Mouse (Mus musculus) adrenal gland, adult 10 weeks (tissue): Measurements from ENCODE around the gene Ykt6. TPM values are rescaled to one million over a fixed set of nuclear protein-coding genes. Genes with fewer than 3 reads are reported as not detected.

Source experiments
- polyA plus RNA-seq: library from polyadenylated mRNA; stranded (reverse); fragments of 350-450 nt; fragmentation: Illumina TruSeq; extraction: RNeasy Lipid Tissue Mini Kit (QIAGEN cat#74804); gene quantifications from one replicate; pipeline ENCODE4 v1.2.3, GENCODE M21; 2014; ENCODE audit warnings: low read depth, low replicate concordance

The Ykt6 gene
- 47.7 TPM for polyA plus RNA-seq

DNA sequence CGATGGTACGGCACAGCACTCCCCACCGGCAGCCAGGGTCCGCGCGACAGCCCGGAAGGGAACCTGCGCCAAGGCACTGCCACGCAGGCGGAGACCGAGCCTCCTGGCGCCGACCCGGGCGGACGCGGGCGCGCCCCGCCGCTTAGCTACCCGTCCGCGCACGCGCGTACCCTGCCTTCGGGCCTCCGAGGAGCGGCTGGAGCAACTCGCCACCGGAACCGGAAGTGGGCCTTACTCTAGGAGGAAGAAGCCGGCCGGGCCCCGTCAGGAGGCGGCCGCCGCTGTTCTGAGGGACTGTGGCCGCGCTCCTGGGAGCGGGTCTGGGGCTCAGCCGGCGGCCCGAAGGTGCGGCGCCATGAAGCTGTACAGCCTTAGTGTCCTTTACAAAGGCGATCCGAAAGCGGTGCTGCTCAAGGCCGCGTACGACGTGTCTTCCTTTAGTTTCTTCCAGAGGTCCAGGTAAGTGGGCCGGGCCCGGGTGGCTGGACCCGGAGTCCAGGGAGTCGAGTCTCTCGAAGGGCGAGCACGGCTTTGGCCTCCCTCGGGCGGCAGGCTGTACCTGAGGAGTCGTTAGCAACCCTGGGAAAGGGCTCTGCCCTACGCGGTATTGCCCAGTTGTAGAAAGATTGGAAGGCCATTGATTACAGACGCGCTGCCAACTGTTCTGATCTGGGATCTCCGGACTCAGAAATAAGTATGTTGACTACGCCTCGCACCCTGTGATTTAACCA is at the start of gene Ykt6:
Ykt6 (plus strand) TSS at position 148 of the 731 bp plus-strand sequence.

DNA sequence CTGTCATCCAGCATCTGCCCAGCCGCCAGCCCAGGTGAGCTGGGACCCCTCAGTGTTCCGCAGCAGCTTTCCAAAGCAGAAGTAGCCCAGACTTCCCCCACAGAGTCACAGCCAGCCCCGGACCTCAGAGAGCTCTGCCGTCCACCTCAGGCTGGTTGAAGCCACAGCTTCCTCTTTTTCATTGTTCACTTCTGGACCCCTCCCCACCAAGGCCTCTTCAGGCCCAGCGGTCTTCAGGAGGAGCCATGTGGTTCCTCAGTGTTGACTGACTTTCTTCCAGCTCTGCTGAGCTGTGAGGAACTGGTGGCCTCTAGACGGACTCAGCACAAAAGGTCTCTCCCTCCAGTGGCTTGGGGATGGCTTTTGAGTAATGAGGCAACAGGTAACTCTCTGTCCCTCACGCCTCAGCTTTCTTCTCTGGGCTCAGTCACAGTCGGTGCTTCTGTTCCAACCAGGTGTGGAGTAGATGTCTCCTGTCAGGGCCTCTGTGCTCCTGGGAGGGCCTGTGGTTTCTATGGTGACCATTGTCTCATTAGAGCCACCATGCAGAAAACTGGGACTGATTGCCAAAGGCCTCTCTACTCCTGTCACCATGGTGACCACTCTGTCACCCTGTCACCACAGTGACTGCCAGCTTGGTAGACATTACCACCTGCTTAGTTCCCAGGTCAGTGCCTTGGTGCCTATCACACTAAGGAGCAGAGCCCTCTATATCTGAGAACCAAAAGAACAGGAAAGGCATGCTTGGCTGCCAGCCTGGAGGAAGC is 5.7 kb upstream of the Ykt6 start, which contains the start of gene Gck:
Gck (minus strand) TSS at position 496 of the 767 bp plus-strand sequence.

Other genes starting within 250 kb of the Ykt6 start
- 10.4 TPM for gene Mrps24, start 240.0 kb upstream of the Ykt6 start, polyA plus RNA-seq
- gene Urgcp, start 193.3 kb upstream of the Ykt6 start, polyA plus RNA-seq = 7.7 TPM
- 4.5 TPM for gene Dbnl, start 167.2 kb upstream of the Ykt6 start, polyA plus RNA-seq
- not detected for gene Pgam2, start 152.0 kb upstream of the Ykt6 start, polyA plus RNA-seq
- gene Polm, start 117.7 kb upstream of the Ykt6 start, polyA plus RNA-seq = 0.47 TPM
- 27.5 TPM for gene Aebp1, start 93.7 kb upstream of the Ykt6 start, polyA plus RNA-seq
- gene Pold2, start 77.4 kb upstream of the Ykt6 start, polyA plus RNA-seq = 1.1 TPM
- gene Myl7, start 56.9 kb upstream of the Ykt6 start, polyA plus RNA-seq = not detected
- not detected for gene Gck, start 5.6 kb upstream of the Ykt6 start, polyA plus RNA-seq
- gene Camk2b, start 110.7 kb downstream of the Ykt6 start, polyA plus RNA-seq = 3.1 TPM
- not detected for gene A730071L15Rik, start 244.3 kb downstream of the Ykt6 start, polyA plus RNA-seq
- 32.5 TPM for gene Nudcd3, start 244.7 kb downstream of the Ykt6 start, polyA plus RNA-seq